Mouse (Mus musculus): ENCODE measurements at regions not wholly inside any gene's neighbourhood (a gene's known extent, or its start where the extent isn't known, plus 50 kb on each side); places are given as distances from the start of the nearest gene placed in this dataset.
A peak's percentile ranks its signal among the peaks of the same experiment; 100 is the strongest.

GRCm38 (mm10) chr8:35250641-35251040, 514.9 kb upstream of the Gm19410 start:
- H3K36me3 ChIP-seq (ENCODE audit: control insufficient read depth, insufficient read depth, low read length): no peaks in the 10 kb centered on the region
- DNase-seq (ENCODE audit: low spot score, missing footprints) (peak; percentile 49), ATAC-seq (ENCODE audit: low FRiP score) (no peak)
- H3K27ac ChIP-seq (ENCODE audit: low read depth, low read length): no peak overlapping the region
- H3K27me3 ChIP-seq (ENCODE audit: control insufficient read depth, insufficient read depth, low read length): no peaks in the 10 kb centered on the region
- H3K9ac ChIP-seq (ENCODE audit: low read length): no peak overlapping the region
- H3K4me3 ChIP-seq (ENCODE audit: low read depth, low read length): no peak overlapping the region
- 75% methylated on average over 4 of the region's 4 CpGs for WGBS
- H3K9me3 ChIP-seq (ENCODE audit: control insufficient read depth, low read length): no peaks in the 10 kb centered on the region
- H3K4me2 ChIP-seq: no peak overlapping the region
- no peaks in the 10 kb centered on the region for H3K4me1 ChIP-seq (ENCODE audit: control insufficient read depth, insufficient read depth, low read length)

- Histone ChIP-seq H3K27me3 (ENCODE audit: control insufficient read depth, insufficient read depth, low read length) (no peaks in the 10 kb centered on the region), H3K9ac (ENCODE audit: low read length) (no peak overlapping the region), H3K4me2 (no peak overlapping the region), H3K36me3 (ENCODE audit: control insufficient read depth, insufficient read depth, low read length) (no peaks in the 10 kb centered on the region), H3K4me3 (ENCODE audit: low read depth, low read length) (no peak overlapping the region), H3K4me1 (ENCODE audit: control insufficient read depth, insufficient read depth, low read length) (no peaks in the 10 kb centered on the region), H3K27ac (ENCODE audit: low read depth, low read length) (no peak overlapping the region), H3K9me3 (ENCODE audit: control insufficient read depth, low read length) (no peaks in the 10 kb centered on the region)
- ATAC-seq (ENCODE audit: low FRiP score) (no peak), DNase-seq (ENCODE audit: low spot score, missing footprints) (no peak)
- WGBS: 83% methylated on average over 4 of the region's 4 CpGs
These were observed 511.6 kb upstream of the Gm19410 start for GRCm38 (mm10) chr8:35253946-35254345.

DNA sequence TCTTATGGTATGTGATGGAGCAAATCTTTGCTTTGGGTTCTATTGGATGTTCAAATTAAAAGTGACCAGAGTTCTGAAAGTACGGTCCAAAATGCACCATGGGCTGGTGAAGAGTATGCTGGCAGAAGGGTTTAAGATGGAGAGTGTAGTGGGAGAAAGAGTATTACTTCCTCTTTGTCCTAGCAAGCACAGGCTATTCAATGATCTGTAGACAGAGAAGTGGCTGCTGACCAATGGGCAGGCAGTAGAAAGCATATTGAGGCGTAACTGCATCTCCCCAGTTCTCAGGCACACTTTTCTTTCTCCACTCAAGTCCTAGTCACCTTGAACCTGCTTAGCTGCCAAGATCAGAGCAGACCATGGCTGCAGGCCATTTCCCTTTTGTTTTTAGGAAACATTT, 510.3 kb upstream of the Gm19410 start:
- Histone ChIP-seq H3K27ac (ENCODE audit: low read depth, low read length) (no peak overlapping the region), H3K9ac (ENCODE audit: low read length) (no peak overlapping the region), H3K4me1 (ENCODE audit: control insufficient read depth, insufficient read depth, low read length) (no peaks in the 10 kb centered on the region), H3K4me3 (ENCODE audit: low read depth, low read length) (no peak overlapping the region), H3K4me2 (no peak overlapping the region), H3K27me3 (ENCODE audit: control insufficient read depth, insufficient read depth, low read length) (no peaks in the 10 kb centered on the region), H3K9me3 (ENCODE audit: control insufficient read depth, low read length) (no peaks in the 10 kb centered on the region), H3K36me3 (ENCODE audit: control insufficient read depth, insufficient read depth, low read length) (no peaks in the 10 kb centered on the region)
- WGBS: 83% methylated on average over 2 of the region's 2 CpGs
- DNase-seq (ENCODE audit: low spot score, missing footprints) (no peak), ATAC-seq (ENCODE audit: low FRiP score) (no peak)

- Histone ChIP-seq H3K27ac (ENCODE audit: low read depth, low read length) (no peak overlapping the region), H3K4me3 (ENCODE audit: low read depth, low read length) (no peak overlapping the region), H3K9me3 (ENCODE audit: control insufficient read depth, low read length) (no peaks in the 10 kb centered on the region), H3K27me3 (ENCODE audit: control insufficient read depth, insufficient read depth, low read length) (no peaks in the 10 kb centered on the region), H3K4me2 (no peak overlapping the region), H3K4me1 (ENCODE audit: control insufficient read depth, insufficient read depth, low read length) (no peaks in the 10 kb centered on the region), H3K9ac (ENCODE audit: low read length) (no peak overlapping the region), H3K36me3 (ENCODE audit: control insufficient read depth, insufficient read depth, low read length) (no peaks in the 10 kb centered on the region)
- WGBS: 50% methylated on average over 4 of the region's 4 CpGs
- DNase-seq (ENCODE audit: low spot score, missing footprints) (no peak), ATAC-seq (ENCODE audit: low FRiP score) (no peak)
These were observed 508.6 kb upstream of the Gm19410 start for GRCm38 (mm10) chr8:35256958-35257357.

- no peak overlapping the region for H3K27ac ChIP-seq (ENCODE audit: low read depth, low read length)
- H3K36me3 ChIP-seq (ENCODE audit: control insufficient read depth, insufficient read depth, low read length): no peaks in the 10 kb centered on the region
- H3K27me3 ChIP-seq (ENCODE audit: control insufficient read depth, insufficient read depth, low read length): no peaks in the 10 kb centered on the region
- no peak overlapping the region for H3K4me3 ChIP-seq (ENCODE audit: low read depth, low read length)
- ATAC-seq (ENCODE audit: low FRiP score) (no peak), DNase-seq (ENCODE audit: low spot score, missing footprints) (no peak)
- no peak overlapping the region for H3K4me2 ChIP-seq
- no peaks in the 10 kb centered on the region for H3K9me3 ChIP-seq (ENCODE audit: control insufficient read depth, low read length)
- no peak overlapping the region for H3K9ac ChIP-seq (ENCODE audit: low read length)
- H3K4me1 ChIP-seq (ENCODE audit: control insufficient read depth, insufficient read depth, low read length): no peaks in the 10 kb centered on the region
- 91% methylated on average over 5 of the region's 5 CpGs for WGBS
These were observed 497.4 kb upstream of the Gm19410 start for GRCm38 (mm10) chr8:35268221-35268620.

GRCm38 (mm10) chr8:35268986-35269385, 496.6 kb upstream of the Gm19410 start:
- no peaks in the 10 kb centered on the region for H3K4me1 ChIP-seq (ENCODE audit: control insufficient read depth, insufficient read depth, low read length)
- H3K27me3 ChIP-seq (ENCODE audit: control insufficient read depth, insufficient read depth, low read length): no peaks in the 10 kb centered on the region
- DNase-seq (ENCODE audit: low spot score, missing footprints): no peak
- H3K27ac ChIP-seq (ENCODE audit: low read depth, low read length): no peak overlapping the region
- no peak overlapping the region for H3K4me2 ChIP-seq
- H3K9me3 ChIP-seq (ENCODE audit: control insufficient read depth, low read length): no peaks in the 10 kb centered on the region
- 100% methylated on average over 2 of the region's 2 CpGs for WGBS
- H3K9ac ChIP-seq (ENCODE audit: low read length): no peak overlapping the region
- no peak for ATAC-seq (ENCODE audit: low FRiP score)
- H3K4me3 ChIP-seq (ENCODE audit: low read depth, low read length): no peak overlapping the region
- H3K36me3 ChIP-seq (ENCODE audit: control insufficient read depth, insufficient read depth, low read length): no peaks in the 10 kb centered on the region

- Histone ChIP-seq H3K4me2 (no peak overlapping the region), H3K9ac (ENCODE audit: low read length) (no peak overlapping the region), H3K4me1 (ENCODE audit: control insufficient read depth, insufficient read depth, low read length) (no peaks in the 10 kb centered on the region), H3K36me3 (ENCODE audit: control insufficient read depth, insufficient read depth, low read length) (no peaks in the 10 kb centered on the region), H3K27me3 (ENCODE audit: control insufficient read depth, insufficient read depth, low read length) (no peaks in the 10 kb centered on the region), H3K27ac (ENCODE audit: low read depth, low read length) (no peak overlapping the region), H3K9me3 (ENCODE audit: control insufficient read depth, low read length) (no peaks in the 10 kb centered on the region), H3K4me3 (ENCODE audit: low read depth, low read length) (no peak overlapping the region)
- WGBS: 86% methylated on average over 8 of the region's 8 CpGs
- DNase-seq (ENCODE audit: low spot score, missing footprints) (no peak), ATAC-seq (ENCODE audit: low FRiP score) (no peak)
These were observed 489.6 kb upstream of the Gm19410 start for GRCm38 (mm10) chr8:35275972-35276371.

- H3K4me3 ChIP-seq (ENCODE audit: low read depth, low read length): no peak overlapping the region
- no peak overlapping the region for H3K4me2 ChIP-seq
- H3K4me1 ChIP-seq (ENCODE audit: control insufficient read depth, insufficient read depth, low read length): no peaks in the 10 kb centered on the region
- DNase-seq (ENCODE audit: low spot score, missing footprints): no peak
- no peak overlapping the region for H3K9ac ChIP-seq (ENCODE audit: low read length)
- 85% methylated on average over 7 of the region's 7 CpGs for WGBS
- ATAC-seq (ENCODE audit: low FRiP score): no peak
- H3K27me3 ChIP-seq (ENCODE audit: control insufficient read depth, insufficient read depth, low read length): no peaks in the 10 kb centered on the region
- no peak overlapping the region for H3K27ac ChIP-seq (ENCODE audit: low read depth, low read length)
- no peaks in the 10 kb centered on the region for H3K36me3 ChIP-seq (ENCODE audit: control insufficient read depth, insufficient read depth, low read length)
- no peaks in the 10 kb centered on the region for H3K9me3 ChIP-seq (ENCODE audit: control insufficient read depth, low read length)
These were observed 489.1 kb upstream of the Gm19410 start for GRCm38 (mm10) chr8:35276460-35276859.

- Histone ChIP-seq H3K27ac (ENCODE audit: low read depth, low read length) (no peak overlapping the region), H3K4me3 (ENCODE audit: low read depth, low read length) (no peak overlapping the region), H3K4me2 (no peak overlapping the region), H3K9ac (ENCODE audit: low read length) (no peak overlapping the region), H3K9me3 (ENCODE audit: control insufficient read depth, low read length) (no peaks in the 10 kb centered on the region), H3K36me3 (ENCODE audit: control insufficient read depth, insufficient read depth, low read length) (no peaks in the 10 kb centered on the region), H3K27me3 (ENCODE audit: control insufficient read depth, insufficient read depth, low read length) (no peaks in the 10 kb centered on the region), H3K4me1 (ENCODE audit: control insufficient read depth, insufficient read depth, low read length) (no peaks in the 10 kb centered on the region)
- 96% methylated on average over 8 of the region's 8 CpGs for WGBS
- no peak for DNase-seq (ENCODE audit: low spot score, missing footprints)
- ATAC-seq (ENCODE audit: low FRiP score): no peak
These were observed 486.6 kb upstream of the Gm19410 start for GRCm38 (mm10) chr8:35278946-35279345.

DNA sequence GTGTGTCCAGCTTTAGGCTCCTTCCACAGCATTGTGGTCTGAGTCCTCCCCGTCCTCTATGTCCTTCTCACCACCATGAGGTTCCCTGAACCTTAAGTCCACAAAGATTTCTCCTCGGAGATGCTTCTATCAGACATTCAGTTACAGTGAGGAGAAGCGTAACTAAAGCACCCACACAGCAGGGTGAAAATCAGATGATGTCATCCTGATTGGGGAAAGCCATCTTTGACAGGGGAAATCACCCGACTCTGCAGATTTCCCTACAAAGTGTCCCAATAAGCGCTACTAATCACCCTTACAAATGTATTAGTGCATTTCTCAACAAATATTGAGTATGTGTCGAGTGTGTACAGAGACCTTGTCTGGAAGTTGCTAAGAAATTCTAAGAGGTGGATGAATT, 484.8 kb upstream of the Gm19410 start:
- Histone ChIP-seq H3K4me3 (ENCODE audit: low read depth, low read length) (no peak overlapping the region), H3K27me3 (ENCODE audit: control insufficient read depth, insufficient read depth, low read length) (no peaks in the 10 kb centered on the region), H3K27ac (ENCODE audit: low read depth, low read length) (no peak overlapping the region), H3K4me1 (ENCODE audit: control insufficient read depth, insufficient read depth, low read length) (no peaks in the 10 kb centered on the region), H3K9me3 (ENCODE audit: control insufficient read depth, low read length) (no peaks in the 10 kb centered on the region), H3K9ac (ENCODE audit: low read length) (no peak overlapping the region), H3K36me3 (ENCODE audit: control insufficient read depth, insufficient read depth, low read length) (no peaks in the 10 kb centered on the region), H3K4me2 (no peak overlapping the region)
- 90% methylated on average over 6 of the region's 6 CpGs for WGBS
- no peak for DNase-seq (ENCODE audit: low spot score, missing footprints)
- ATAC-seq (ENCODE audit: low FRiP score): no peak

Measured in midbrain, embryonic 11.5 days (tissue).